Mouse (Mus musculus) retina, postnatal 7 days (tissue): ENCODE measurements around the gene Tenm2.
A peak's percentile ranks its signal among the peaks of the same experiment; 100 is the strongest.

Experiments
- DNase-seq: peaks from one replicate; pipeline ENCODE4 v3.0.0-alpha.2; 2012; ENCODE audit warnings: low read depth, low spot score

Tenm2 gene

DNA sequence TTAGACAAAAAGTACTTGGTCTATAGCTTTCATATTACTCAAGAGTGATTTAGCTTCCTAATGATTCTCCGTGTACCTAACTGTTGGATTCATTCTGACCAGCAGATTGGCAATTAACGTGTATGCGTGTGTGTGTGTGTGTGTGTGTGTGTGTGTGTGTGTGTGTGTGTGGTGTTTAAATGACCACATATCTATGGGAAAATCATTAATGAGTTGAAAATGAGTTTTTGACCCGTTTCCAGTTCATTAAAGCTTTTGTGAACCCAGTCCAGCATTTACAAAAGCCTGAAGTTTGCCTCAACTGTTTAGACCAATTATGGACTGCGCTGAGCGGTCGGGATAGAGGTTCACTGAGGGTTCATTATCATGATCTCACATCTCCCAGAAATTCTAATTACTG lies 1181.4 kb downstream of the Tenm2 start:
- DNase-seq, result no peak

- DNase-seq, result no peak
Measured at GRCm38 (mm10) chr11:36053457-36053856, 1182.3 kb downstream of the Tenm2 start.

GRCm38 (mm10) chr11:36052598-36052997 lies 1183.2 kb downstream of the Tenm2 start:
- DNase-seq, result no peak

DNA sequence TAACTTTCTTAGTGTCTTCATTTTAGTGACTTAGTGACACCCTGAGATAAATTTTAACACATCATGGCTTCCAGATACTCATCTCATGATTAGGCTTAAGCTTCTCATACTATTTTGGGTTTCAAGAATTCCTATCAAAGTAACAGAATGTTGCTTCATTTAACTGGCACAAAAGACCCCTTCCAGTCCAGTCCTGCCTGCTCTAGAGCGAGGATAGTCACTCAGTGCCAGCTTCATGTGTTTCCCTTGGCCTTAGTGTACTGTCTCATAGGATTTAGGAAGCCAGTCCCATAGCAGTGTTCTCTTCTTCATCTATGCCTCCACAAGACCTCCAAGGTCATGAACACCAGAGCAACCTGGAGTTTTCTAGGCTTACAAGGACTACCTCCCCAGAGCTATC lies 1183.7 kb downstream of the Tenm2 start:
- DNase-seq, result no peak

- no peak for DNase-seq
Measured at GRCm38 (mm10) chr11:36049547-36049946, 1186.2 kb downstream of the Tenm2 start.

GRCm38 (mm10) chr11:36045681-36046276 lies 1190.0 kb downstream of the Tenm2 start:
- peak; percentile 82 for DNase-seq

DNA sequence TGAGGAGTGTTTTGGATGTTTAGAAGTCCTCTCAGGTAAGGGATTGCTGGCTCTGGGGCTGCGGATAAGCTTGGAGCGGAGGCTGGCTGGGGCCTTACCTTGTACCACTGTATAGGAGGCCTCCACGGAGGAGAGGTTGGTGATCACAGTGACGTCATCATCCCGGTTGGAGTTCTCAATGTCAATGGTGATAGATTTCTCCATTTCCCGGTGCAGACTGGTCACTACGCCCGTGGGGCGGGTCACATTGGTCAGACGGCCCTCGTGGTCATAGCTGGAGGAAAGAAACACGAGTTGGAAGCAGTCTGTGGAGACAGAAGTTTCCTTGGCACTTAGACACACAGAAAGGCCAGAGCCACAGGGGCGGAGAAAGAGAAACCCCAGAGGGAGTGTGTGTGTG lies 1194.4 kb downstream of the Tenm2 start:
- no peak for DNase-seq

DNA sequence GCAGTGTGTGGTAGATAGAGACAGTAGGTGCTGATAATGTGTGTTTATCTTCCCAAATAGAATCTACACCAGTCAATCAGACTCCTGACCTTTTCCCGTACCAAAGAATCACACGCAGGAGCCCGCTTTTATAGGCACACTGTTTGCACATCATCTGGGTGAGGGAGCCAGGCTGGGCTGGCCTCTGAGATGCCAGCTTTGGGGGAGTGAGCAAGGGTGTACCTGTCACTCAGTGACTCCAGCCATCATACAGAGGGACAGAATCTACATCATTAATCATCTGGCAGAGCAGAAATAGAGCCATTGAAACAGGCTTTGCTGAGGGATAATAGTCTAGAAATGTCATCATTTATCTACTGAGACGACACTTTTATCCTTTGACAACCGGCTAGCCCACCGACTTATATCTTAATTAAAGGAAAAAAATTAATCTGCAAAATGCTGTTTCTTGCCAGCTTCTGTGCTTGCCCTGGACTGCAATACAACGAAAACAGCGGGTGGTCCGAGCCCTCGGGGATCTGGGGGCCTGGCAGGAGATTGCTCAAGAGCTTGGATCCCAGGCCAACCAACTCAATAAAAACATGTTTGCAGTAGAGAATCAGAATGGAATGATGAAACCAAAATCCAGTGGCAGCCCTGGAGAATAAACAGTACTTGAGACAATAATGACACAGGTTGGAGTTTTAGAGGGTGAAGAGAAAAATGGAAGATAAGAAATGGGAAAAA lies 1195.1 kb downstream of the Tenm2 start:
- DNase-seq, result no peak

GRCm38 (mm10) chr11:36039825-36040224 lies 1195.9 kb downstream of the Tenm2 start:
- DNase-seq, result no peak

- DNase-seq, result no peak
Measured at GRCm38 (mm10) chr11:36038386-36038785, 1197.4 kb downstream of the Tenm2 start.

- DNase-seq, result no peak
Measured at GRCm38 (mm10) chr11:36037311-36037710, 1198.5 kb downstream of the Tenm2 start.

DNA sequence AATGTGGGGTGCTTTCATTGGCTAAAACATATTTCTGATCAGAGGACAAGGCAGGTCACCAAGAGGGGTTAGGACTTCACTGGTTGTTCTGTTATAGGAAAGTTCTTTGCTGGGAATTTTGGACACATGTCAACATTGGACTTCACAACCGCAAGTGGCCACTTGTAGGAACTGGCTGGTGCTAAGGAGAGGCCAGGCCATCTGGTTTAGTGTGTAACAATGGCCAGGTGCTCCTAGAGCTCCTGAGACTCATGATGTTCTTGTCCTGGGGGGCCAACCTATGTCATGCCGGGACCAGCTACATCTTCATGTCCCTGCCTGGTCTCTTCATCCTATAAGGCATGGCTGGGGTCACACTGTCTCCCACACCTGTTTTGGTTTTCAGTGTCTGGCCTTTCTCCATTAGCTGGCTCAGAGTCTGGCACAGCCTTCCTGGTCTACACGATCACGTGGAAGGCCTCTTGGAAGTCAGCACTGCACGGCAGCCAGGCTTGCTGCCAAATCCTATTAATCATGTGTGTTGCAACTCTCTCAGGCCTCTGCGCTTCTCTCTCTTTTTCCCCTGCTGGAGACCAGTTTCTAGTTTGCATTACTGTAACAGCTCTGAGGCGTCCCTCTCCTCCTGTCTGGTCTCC lies 1199.6 kb downstream of the Tenm2 start:
- DNase-seq, result peak; percentile 46

GRCm38 (mm10) chr11:36031751-36032150 lies 1204.0 kb downstream of the Tenm2 start:
- no peak for DNase-seq

- DNase-seq, result no peak
Measured at GRCm38 (mm10) chr11:36020009-36020408, 1215.8 kb downstream of the Tenm2 start.

DNA sequence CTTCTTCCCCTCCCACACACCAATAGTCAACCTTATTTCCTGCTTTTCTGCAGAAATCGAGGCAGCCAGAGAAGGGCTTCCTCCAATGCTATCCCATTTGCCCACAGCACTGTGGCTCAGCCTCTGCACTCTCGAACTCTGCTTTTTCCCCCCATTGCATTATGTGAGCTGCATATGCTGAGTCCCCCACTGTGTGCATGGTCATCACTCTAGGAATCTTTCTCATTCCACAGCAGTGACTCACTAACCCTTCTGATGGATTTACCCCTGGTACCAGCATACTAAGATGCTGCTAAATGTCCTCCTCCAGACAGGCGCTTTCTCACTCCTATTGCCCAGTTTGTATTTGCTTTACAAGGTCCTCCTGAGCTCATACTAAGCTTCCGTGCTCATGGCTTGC lies 1222.6 kb downstream of the Tenm2 start:
- DNase-seq, result no peak

- DNase-seq, result no peak
Measured at GRCm38 (mm10) chr11:36009281-36010208, 1226.2 kb downstream of the Tenm2 start.

GRCm38 (mm10) chr11:36002900-36003299 lies 1232.9 kb downstream of the Tenm2 start:
- no peak for DNase-seq

DNA sequence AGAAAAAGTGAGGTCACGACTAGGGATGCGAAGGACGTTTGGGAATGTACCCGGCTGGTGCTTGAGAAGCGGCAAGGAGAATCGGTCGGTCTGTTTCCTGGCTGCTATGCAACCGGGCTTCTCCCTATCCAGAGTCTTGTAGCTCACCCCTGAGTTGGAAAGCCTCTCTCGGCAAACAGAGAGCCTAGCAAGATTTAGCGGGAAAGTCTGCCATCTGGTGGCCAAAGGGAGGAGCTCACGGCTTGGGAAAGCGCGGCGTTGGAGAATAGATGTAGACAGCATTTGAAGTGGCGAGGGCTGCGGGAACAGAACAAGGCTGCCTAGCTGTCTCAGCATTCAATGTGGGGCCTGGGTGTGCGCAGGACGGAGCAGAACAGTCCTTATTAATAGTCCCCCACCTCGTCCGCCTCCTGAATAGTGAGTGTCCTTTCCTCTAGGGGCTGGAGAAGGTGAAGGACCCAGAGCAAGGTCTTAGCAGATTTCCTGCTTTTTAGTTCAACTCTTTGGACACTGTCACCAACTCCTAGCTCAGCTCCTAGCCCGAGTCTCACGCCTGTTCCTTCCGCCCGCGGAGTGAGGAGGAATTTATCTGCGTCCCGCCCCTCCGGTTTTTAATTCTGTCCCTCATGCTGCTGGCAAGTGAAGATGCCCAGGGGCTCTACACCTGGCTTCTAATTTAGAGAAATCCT lies 1234.3 kb downstream of the Tenm2 start:
- DNase-seq, result peak; percentile 92

GRCm38 (mm10) chr11:36000585-36001281 lies 1235.0 kb downstream of the Tenm2 start:
- no peak for DNase-seq

- no peak for DNase-seq
Measured at GRCm38 (mm10) chr11:36000038-36000437, 1235.7 kb downstream of the Tenm2 start.

DNA sequence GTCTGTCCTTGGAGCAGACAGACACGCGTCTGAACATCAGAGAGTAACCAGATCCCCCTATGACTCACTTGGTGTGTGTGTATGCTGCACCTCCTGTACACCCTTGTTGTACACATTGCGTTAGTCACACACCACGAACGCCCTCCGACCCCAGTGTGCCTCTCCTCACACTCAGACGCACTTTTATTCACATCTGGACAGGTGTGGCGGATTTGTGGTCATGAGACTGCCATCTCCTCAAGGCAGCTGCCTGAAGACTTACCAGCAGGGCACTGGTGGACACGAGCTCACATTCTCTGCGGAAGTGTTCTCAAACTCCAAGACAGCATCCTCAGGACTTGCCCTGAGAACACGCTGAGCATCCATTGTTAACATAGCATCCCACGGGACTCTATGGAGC lies 1237.7 kb downstream of the Tenm2 start:
- DNase-seq, result no peak
